Mouse (Mus musculus) liver, adult 2 months (tissue): ENCODE data around the gene Wnt4. TPM values are rescaled to one million over a fixed set of nuclear protein-coding genes. Genes with fewer than 3 reads are reported as not detected.

Experiments used
- DNase-seq: peaks from one replicate; pipeline ENCODE4 v3.0.0-alpha.2; 2011; ENCODE audit warnings: low read depth, low spot score; ENCODE audit errors: extremely low read depth
- H3K27ac ChIP-seq: fragments of 200-500 bp; replicated peaks from 2 replicates; pipeline ENCODE4 v1.5.1; 2012; ENCODE audit warnings: low read depth, mild to moderate bottlenecking, control low read depth, inconsistent platforms, low read length; ENCODE audit not compliant: insufficient read depth
- H3K27me3 ChIP-seq: fragments of 200-500 bp; 2 replicates; pipeline ENCODE4 v1.6.1; 2012; ENCODE audit warnings: mild to moderate bottlenecking, moderate library complexity, low read length, inconsistent platforms; ENCODE audit not compliant: control insufficient read depth, insufficient read depth
- H3K36me3 ChIP-seq: fragments of 200-500 bp; 2 replicates; pipeline ENCODE4 v1.6.1; 2012; ENCODE audit warnings: low read length, inconsistent platforms; ENCODE audit not compliant: control insufficient read depth, insufficient read depth
- H3K4me1 ChIP-seq: fragments of 200-500 bp; 2 replicates; pipeline ENCODE4 v1.6.1; 2011; ENCODE audit warnings: low read length; ENCODE audit not compliant: control insufficient read depth, insufficient read depth
- H3K4me3 ChIP-seq: fragments of 200-500 bp; 2 replicates; pipeline ENCODE4 v1.5.1; 2011; ENCODE audit warnings: low read depth, mild to moderate bottlenecking, control low read depth, low read length, moderate library complexity; ENCODE audit not compliant: insufficient read depth
- H3K79me2 ChIP-seq: fragments of 200-500 bp; 2 replicates; pipeline ENCODE4 v1.6.1; 2012; ENCODE audit warnings: inconsistent platforms, mild to moderate bottlenecking, low read length, moderate library complexity; ENCODE audit not compliant: control insufficient read depth, insufficient read depth
- H3K9ac ChIP-seq: fragments of 200-500 bp; 2 replicates; pipeline ENCODE4 v1.6.1; 2012; ENCODE audit warnings: low read depth, mild to moderate bottlenecking, control low read depth, inconsistent platforms, low read length
- CTCF ChIP-seq: fragments of 200-500 bp; IDR thresholded peaks from 2 replicates; pipeline ENCODE4 v1.5.1; 2011; ENCODE audit warnings: low read depth, low read length, control low read depth
- POLR2A ChIP-seq: fragments of 200-500 bp; IDR thresholded peaks from 2 replicates; pipeline ENCODE4 v1.6.1; 2011; ENCODE audit warnings: low read length, control low read depth; ENCODE audit not compliant: insufficient read depth; ENCODE audit errors: extremely low read depth
- WGBS: fragments of 180-500 bp; shearing (Covaris S2); methylation state at CpG from one replicate; pipeline ENCODE4 v1.1.7; 2018; 5-methylcytosine and 5-hydroxymethylcytosine counted together
- polyA plus RNA-seq: library from polyadenylated mRNA; depleted of rRNA; stranded (reverse); fragments of >200 nt; gene quantifications from 2 replicates; pipeline ENCODE4 v1.2.3, GENCODE M21; 2012
- total RNA-seq: library from RNA; depleted of rRNA; stranded (reverse); fragments of >200 nt; gene quantifications from 2 replicates; pipeline ENCODE4 v1.2.3, GENCODE M21; 2014

The Wnt4 gene
- total and polyA plus RNA-seq, 2 experiments: 0.46 to 0.80 TPM

- TF ChIP-seq CTCF: no peak
- no peak for TF ChIP-seq POLR2A
- no peaks in the 10 kb centered on the region for H3K4me1 ChIP-seq
- no peak for DNase-seq
- no peaks in the 10 kb centered on the region for H3K27me3 ChIP-seq
- H3K79me2 ChIP-seq: no peaks in the 10 kb centered on the region
- no peak overlapping the region for H3K4me3 ChIP-seq
- H3K9ac ChIP-seq: no peak overlapping the region
- H3K36me3 ChIP-seq: no peaks in the 10 kb centered on the region
- no peak overlapping the region for H3K27ac ChIP-seq
- WGBS: 90% methylated on average over 6 of the region's 6 CpGs
Observed at GRCm38 (mm10) chr4:137261826-137262225, 15.5 kb upstream of the Wnt4 start.

DNA sequence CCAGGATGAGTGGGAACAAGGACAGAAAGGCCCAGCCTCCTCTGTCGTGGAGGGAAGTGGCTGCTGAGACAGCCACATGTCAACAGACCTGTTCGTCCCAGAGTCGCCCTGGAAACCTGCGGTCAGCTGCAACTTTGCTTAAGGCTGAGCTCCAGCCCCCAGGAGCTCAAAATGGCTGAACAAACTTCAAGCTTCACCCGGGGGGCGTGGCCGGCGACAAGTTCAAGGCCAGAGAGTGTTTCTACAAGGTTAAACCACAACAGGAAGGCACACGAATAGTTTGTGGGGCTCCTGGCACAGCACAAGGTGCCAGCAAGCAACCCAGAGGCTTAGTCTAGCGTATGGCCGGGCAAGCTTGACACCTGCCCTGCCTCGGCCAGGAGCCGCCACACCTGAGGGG is 13.2 kb upstream of the Wnt4 start:
- WGBS: 69% methylated on average over 13 of the region's 13 CpGs
- no peak for DNase-seq
- no peak for TF ChIP-seq CTCF
- TF ChIP-seq POLR2A: no peak

GRCm38 (mm10) chr4:137265116-137265515 is 12.2 kb upstream of the Wnt4 start:
- 92% methylated on average over 5 of the region's 5 CpGs for WGBS
- no peak overlapping the region for H3K9ac ChIP-seq
- H3K27me3 ChIP-seq: no peaks in the 10 kb centered on the region
- no peaks in the 10 kb centered on the region for H3K36me3 ChIP-seq
- TF ChIP-seq CTCF (no peak), POLR2A (no peak)
- no peaks in the 10 kb centered on the region for H3K4me1 ChIP-seq
- H3K27ac ChIP-seq: no peak overlapping the region
- DNase-seq: no peak
- no peaks in the 10 kb centered on the region for H3K79me2 ChIP-seq
- H3K4me3 ChIP-seq: no peak overlapping the region

More for the DNA sequence above, 13.2 kb upstream of the Wnt4 start:
- H3K36me3 ChIP-seq: no peaks in the 10 kb centered on the region
- no peaks in the 10 kb centered on the region for H3K27me3 ChIP-seq
- no peaks in the 10 kb centered on the region for H3K4me1 ChIP-seq
- no peaks in the 10 kb centered on the region for H3K79me2 ChIP-seq
- no peak overlapping the region for H3K4me3 ChIP-seq
- no peak overlapping the region for H3K9ac ChIP-seq
- no peak overlapping the region for H3K27ac ChIP-seq

DNA sequence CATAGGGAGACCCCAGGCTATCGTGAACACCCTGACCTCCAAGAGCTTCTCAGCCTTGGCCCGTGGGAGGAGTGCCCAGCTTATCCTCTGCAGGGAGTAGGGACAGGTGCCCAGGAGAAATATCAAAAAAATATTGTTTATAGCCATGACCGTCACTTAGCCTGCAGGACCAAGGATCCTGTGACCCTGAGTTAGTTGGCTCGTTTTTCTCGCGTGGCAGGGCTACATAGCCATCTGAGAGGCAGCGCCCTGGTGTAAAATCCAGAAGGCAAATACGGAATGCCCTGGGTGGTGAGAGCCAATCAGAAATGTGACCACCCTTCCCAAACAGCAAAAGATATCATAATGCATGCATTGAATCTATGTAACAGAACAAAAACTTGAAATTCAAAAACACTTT is 8.7 kb upstream of the Wnt4 start:
- 81% methylated on average over 8 of the region's 8 CpGs for WGBS
- Histone ChIP-seq H3K4me3 (no peak overlapping the region), H3K9ac (no peak overlapping the region), H3K27me3 (no peaks in the 10 kb centered on the region), H3K36me3 (no peaks in the 10 kb centered on the region), H3K27ac (no peak overlapping the region), H3K79me2 (no peaks in the 10 kb centered on the region), H3K4me1 (no peaks in the 10 kb centered on the region)
- no peak for DNase-seq
- no peak for TF ChIP-seq POLR2A
- no peak for TF ChIP-seq CTCF

- H3K27me3 ChIP-seq: peaks cover 4% of the 10 kb centered on the region; the same call in 1 of the 2 replicates
- H3K9ac ChIP-seq: no peak overlapping the region
- 87% methylated on average over 8 of the region's 8 CpGs for WGBS
- H3K79me2 ChIP-seq: no peaks in the 10 kb centered on the region
- DNase-seq: no peak
- H3K4me1 ChIP-seq: no peaks in the 10 kb centered on the region
- no peak overlapping the region for H3K27ac ChIP-seq
- no peaks in the 10 kb centered on the region for H3K36me3 ChIP-seq
- TF ChIP-seq POLR2A: no peak
- no peak for TF ChIP-seq CTCF
- no peak overlapping the region for H3K4me3 ChIP-seq
Observed at GRCm38 (mm10) chr4:137271856-137272255, 5.4 kb upstream of the Wnt4 start.

GRCm38 (mm10) chr4:137274304-137274703 is 3.0 kb upstream of the Wnt4 start:
- WGBS: 29% methylated on average over 6 of the region's 6 CpGs
- TF ChIP-seq CTCF (no peak), POLR2A (no peak)

More at GRCm38 (mm10) chr4:137274304-137274703, 3.0 kb upstream of the Wnt4 start:
- H3K27ac ChIP-seq: no peak overlapping the region
- H3K9ac ChIP-seq: no peak overlapping the region
- peaks cover 14% of the 10 kb centered on the region for H3K27me3 ChIP-seq
- DNase-seq: no peak
- H3K36me3 ChIP-seq: no peaks in the 10 kb centered on the region
- no peaks in the 10 kb centered on the region for H3K4me1 ChIP-seq
- H3K4me3 ChIP-seq: no peak overlapping the region
- H3K79me2 ChIP-seq: no peaks in the 10 kb centered on the region
